Mouse (Mus musculus): ENCODE data around the gene Zscan12.

Zscan12 gene

DNA sequence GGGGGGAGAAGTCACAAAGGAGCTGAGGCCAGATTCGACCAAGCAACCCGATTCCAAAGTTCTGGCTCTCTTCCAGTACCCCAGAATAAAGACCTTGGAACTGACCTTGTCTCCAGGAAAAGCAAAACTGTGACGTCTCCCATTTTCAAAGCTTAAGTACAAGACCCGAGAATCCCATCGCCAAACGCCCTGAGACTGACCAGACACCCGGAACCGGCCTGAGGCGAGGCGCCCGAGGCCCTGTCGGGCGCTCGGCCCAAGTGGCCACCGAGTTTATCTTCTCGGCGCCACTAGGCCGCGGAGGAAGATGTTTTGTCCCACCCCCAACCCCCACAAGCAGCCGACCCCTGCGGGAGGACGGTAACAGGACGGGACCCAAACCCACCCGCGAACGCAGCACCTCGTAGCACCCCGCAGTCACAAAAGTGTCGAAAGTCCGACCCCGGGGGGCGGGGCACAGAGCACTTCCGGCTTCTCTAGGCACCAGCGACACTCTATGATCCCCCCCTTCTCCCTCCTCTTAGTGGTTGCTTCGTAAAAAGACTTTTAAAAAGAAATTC, 39.7 kb downstream of the Zscan12 start, which contains the start of gene Zkscan3:
TSS of gene Zkscan3 (minus strand) at position 469 of the 560 bp plus-strand sequence.
- peak; percentile 81 to 84 for DNase-seq (ENCODE audit: low spot score in 2 of 2)

DNA sequence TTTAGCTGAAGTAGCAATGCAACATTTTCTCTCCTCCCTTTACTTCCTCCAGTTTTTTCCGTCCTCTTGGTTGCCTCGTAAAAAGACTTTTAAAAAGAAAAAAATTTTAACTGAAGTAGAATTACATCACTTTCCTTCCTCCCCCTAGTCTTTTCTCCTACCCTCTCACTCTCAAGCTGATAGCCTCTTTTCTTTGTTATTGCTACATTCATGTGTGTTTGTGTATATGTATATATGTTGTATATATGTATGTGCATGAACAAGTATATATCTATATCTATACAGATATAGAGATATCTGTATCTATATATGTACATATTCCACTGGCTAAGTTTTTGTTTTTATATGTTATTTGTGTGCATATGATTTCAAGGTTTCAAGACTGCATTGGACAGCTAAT, 40.2 kb downstream of the Zscan12 start:
- DNase-seq (ENCODE audit: low spot score in 2 of 2) = no peak

- DNase-seq (ENCODE audit: low spot score in 2 of 2) = peak; percentile 6 to 28
Measured at GRCm38 (mm10) chr13:21407341-21407740, 44.7 kb downstream of the Zscan12 start.

GRCm38 (mm10) chr13:21407969-21408804, 45.6 kb downstream of the Zscan12 start:
- peak; percentile 91 for DNase-seq (ENCODE audit: low spot score in 2 of 2)

DNA sequence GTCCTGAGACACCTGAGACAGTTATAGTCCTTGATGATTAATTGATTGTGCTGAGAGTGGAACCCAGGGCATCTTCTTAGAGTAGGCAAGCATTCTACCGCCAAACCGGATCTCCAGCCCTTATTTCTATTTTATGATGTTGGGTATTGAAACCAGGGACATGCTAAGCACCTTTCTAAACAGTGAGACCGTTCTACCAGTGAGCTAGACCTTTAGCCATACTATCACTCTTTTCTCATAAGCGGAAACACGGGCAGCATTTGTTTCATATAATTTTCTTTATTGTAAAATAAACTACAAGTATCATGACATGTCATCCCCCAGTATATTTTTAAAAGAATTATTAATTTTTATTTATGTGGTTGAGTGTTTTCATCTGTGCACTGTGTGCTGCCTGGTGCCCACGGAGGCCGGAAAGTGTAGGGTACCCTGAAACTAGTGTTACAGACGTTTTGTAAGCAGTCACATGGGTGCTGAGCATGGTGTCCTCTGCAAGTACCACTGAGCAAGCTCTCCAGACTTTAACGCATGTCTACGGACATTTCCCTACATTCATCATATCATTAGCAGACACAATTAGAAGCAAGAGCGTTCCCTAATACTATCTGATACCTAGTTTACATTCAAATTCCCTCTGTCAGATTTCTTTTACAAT, 46.3 kb downstream of the Zscan12 start:
- DNase-seq (ENCODE audit: low spot score in 2 of 2) = no peak

GRCm38 (mm10) chr13:21414231-21415212, 51.9 kb downstream of the Zscan12 start:
- no peak for DNase-seq (ENCODE audit: low spot score in 2 of 2)

DNA sequence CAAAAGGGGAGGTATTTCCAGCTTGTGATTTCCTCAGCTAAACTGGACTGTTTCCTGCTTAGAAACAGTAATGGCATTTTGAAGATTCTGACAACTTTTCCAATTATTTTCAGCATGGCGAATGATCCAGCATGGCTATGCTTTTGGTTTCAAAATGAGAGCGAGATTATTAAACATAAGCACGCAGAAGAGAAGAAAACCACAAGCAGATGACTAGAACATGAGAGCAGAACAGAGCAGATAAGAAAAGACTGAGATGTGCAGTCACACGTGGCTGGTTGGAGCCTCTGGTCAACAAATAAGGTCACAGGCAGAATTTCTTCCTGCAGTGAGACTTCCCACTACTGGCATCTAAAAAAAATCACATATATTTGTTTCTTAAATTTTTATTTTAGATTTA, 52.6 kb downstream of the Zscan12 start:
- DNase-seq (ENCODE audit: low spot score in 2 of 2) = no peak

DNA sequence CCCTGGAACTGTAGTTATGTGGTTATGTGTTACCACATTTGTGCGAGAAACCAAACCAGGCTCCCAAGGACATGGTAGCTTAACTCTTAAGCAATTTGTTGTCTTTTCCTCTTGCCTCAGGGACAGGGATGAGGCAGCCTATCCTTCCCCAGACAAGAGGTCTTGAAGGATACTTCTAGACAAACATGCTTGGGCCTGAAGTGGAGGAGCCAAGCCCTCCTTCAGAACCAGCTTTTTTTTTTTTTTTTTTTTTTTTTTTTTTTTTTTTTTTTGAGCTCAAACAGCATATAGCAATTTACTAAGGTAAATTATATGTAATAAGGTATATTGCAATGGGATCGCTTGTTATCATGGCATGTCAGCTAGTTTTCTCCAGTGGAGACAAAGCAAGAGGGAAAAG, 53.1 kb downstream of the Zscan12 start:
- DNase-seq (ENCODE audit: low spot score in 2 of 2) = no peak

GRCm38 (mm10) chr13:21417298-21418010, 54.8 kb downstream of the Zscan12 start:
- no peak for DNase-seq (ENCODE audit: low spot score in 2 of 2)

- DNase-seq (ENCODE audit: low spot score in 2 of 2) = no peak
Measured at GRCm38 (mm10) chr13:21418865-21419264, 56.2 kb downstream of the Zscan12 start.
